Mouse (Mus musculus) thymus, postnatal 10 days (tissue): ENCODE data around the gene Lst1.

ENCODE experiments used
- DNase-seq, 2 experiments: peaks; one replicate each; pipeline ENCODE4 v3.0.0; 2021; ENCODE audit warnings: low spot score in 2 of 2

Lst1 gene

GRCm38 (mm10) chr17:35185639-35186611 lies 2.3 kb downstream of the Lst1 start:
- DNase-seq = peak; percentile 84 to 87

- no peak for DNase-seq
These were observed 8.1 kb downstream of the Lst1 start for GRCm38 (mm10) chr17:35180093-35180492.

GRCm38 (mm10) chr17:35178528-35178927 lies 9.7 kb downstream of the Lst1 start:
- peak; percentile 71 to 87 for DNase-seq

- no peak for DNase-seq
These were observed 12.3 kb downstream of the Lst1 start, which contains the start of gene Aif1 for GRCm38 (mm10) chr17:35175968-35176367. Gene Aif1, minus strand, starts transcription at chr17:35176068.

- DNase-seq = no peak
These were observed 12.9 kb downstream of the Lst1 start for GRCm38 (mm10) chr17:35175382-35175781.

- DNase-seq = no peak
These were observed 13.8 kb downstream of the Lst1 start for GRCm38 (mm10) chr17:35174201-35174977.

GRCm38 (mm10) chr17:35173329-35173728 lies 14.9 kb downstream of the Lst1 start:
- no peak for DNase-seq

GRCm38 (mm10) chr17:35172445-35173234 lies 15.6 kb downstream of the Lst1 start:
- DNase-seq = no peak

- peak in 1 of 2 experiments; percentile 65 for DNase-seq
These were observed 19.6 kb downstream of the Lst1 start for GRCm38 (mm10) chr17:35168541-35169207.

GRCm38 (mm10) chr17:35167794-35168193 lies 20.4 kb downstream of the Lst1 start:
- no peak for DNase-seq

- DNase-seq = peak; percentile 65 to 79
These were observed 21.7 kb downstream of the Lst1 start for GRCm38 (mm10) chr17:35166352-35167035.

GRCm38 (mm10) chr17:35165451-35166155 lies 22.6 kb downstream of the Lst1 start:
- no peak for DNase-seq

- peak; percentile 96 to 97 for DNase-seq
These were observed 23.4 kb downstream of the Lst1 start, which contains the start of gene Prrc2a for GRCm38 (mm10) chr17:35164568-35165450. Gene Prrc2a, minus strand, starts transcription at chr17:35164897.

GRCm38 (mm10) chr17:35164218-35164567 lies 24.0 kb downstream of the Lst1 start:
- no peak for DNase-seq

GRCm38 (mm10) chr17:35163326-35164081 lies 24.7 kb downstream of the Lst1 start:
- DNase-seq = no peak

- no peak for DNase-seq
These were observed 25.5 kb downstream of the Lst1 start for GRCm38 (mm10) chr17:35162730-35163129.

- no peak for DNase-seq
These were observed 26.1 kb downstream of the Lst1 start for GRCm38 (mm10) chr17:35162121-35162520.

- DNase-seq = no peak
These were observed 26.8 kb downstream of the Lst1 start for GRCm38 (mm10) chr17:35161421-35161820.
